Mouse (Mus musculus) thymus, adult 2 months (tissue): ENCODE data around the gene Cd68.

Source experiments
- CTCF ChIP-seq: fragments of 200-500 bp; IDR thresholded peaks from 2 replicates; pipeline ENCODE4 v1.5.1; 2012; ENCODE audit warnings: mild to moderate bottlenecking, control low read depth, low read length, moderate library complexity, borderline replicate concordance; ENCODE audit not compliant: control insufficient read depth, poor library complexity, insufficient read depth; ENCODE audit errors: extremely low read depth
- POLR2A ChIP-seq: fragments of 200-500 bp; IDR thresholded peaks from 2 replicates; pipeline ENCODE4 v1.6.1; 2012; ENCODE audit warnings: mild to moderate bottlenecking, low read length, control low read depth, moderate library complexity; ENCODE audit not compliant: control insufficient read depth, poor library complexity, insufficient read depth; ENCODE audit errors: extremely low read depth

DNA sequence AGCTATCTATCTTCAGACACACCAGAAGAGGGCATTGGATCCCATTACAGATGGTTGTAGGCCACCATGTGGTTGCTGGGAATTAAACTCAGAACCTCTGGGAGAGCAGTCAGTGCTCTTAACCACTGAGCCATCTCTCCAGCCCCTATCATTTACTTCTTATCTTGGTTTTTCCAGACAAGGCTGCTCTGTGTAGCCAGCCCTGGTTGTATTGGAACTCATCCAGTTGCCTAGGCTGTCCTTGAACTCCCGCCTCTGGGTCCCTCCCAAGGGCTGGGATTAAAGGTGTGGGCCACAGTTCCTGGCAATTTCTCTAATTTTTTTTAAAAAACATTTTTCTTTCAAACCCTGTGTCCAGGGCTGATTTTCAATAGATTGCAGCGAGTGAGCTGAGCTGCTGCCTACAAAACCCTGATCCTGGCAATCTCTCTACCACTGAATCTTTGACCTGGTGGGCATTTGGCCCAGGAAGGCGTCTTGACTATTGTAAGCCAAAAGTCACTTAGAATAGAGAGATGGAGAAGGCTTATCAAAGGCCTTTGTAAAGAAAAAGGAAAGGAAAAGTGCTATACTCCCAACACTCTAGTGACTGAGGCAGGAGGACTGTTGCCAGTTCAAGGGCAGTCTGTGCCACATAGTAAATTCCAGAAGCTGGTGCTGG is 4.6 kb downstream of the Cd68 start:
- TF ChIP-seq CTCF: no peak
- no peak for TF ChIP-seq POLR2A
